Mouse (Mus musculus) left cerebral cortex, adult 11 months (tissue): Measurements from ENCODE around the gene Cyp2c23.
A peak's percentile ranks its signal among the peaks of the same experiment; 100 is the strongest.

Experiments
- DNase-seq: peaks from one replicate; pipeline ENCODE4 v3.0.0; 2022; ENCODE audit warnings: low spot score

Cyp2c23 gene

GRCm38 (mm10) chr19:44023066-44023465 is 5.9 kb downstream of the Cyp2c23 start:
- no peak for DNase-seq

GRCm38 (mm10) chr19:44021502-44021901 is 7.5 kb downstream of the Cyp2c23 start:
- DNase-seq: no peak

GRCm38 (mm10) chr19:44019739-44020138 is 9.3 kb downstream of the Cyp2c23 start:
- no peak for DNase-seq

GRCm38 (mm10) chr19:44013862-44014261 is 15.1 kb downstream of the Cyp2c23 start:
- no peak for DNase-seq

GRCm38 (mm10) chr19:44008784-44009183 is 20.2 kb downstream of the Cyp2c23 start:
- DNase-seq: no peak

GRCm38 (mm10) chr19:44007186-44007585 is 21.8 kb downstream of the Cyp2c23 start:
- no peak for DNase-seq

- no peak for DNase-seq
Observed at GRCm38 (mm10) chr19:44005025-44005424, 24.0 kb downstream of the Cyp2c23 start.

GRCm38 (mm10) chr19:44004261-44004660 is 24.7 kb downstream of the Cyp2c23 start:
- no peak for DNase-seq

- peak; percentile 39 for DNase-seq
Observed at GRCm38 (mm10) chr19:44000720-44001119, 28.3 kb downstream of the Cyp2c23 start.

GRCm38 (mm10) chr19:44000061-44000460 is 28.9 kb downstream of the Cyp2c23 start:
- DNase-seq: no peak

- DNase-seq: no peak
Observed at GRCm38 (mm10) chr19:43998802-43999527, 30.0 kb downstream of the Cyp2c23 start.

- DNase-seq: no peak
Observed at GRCm38 (mm10) chr19:43998101-43998500, 30.9 kb downstream of the Cyp2c23 start.

- DNase-seq: no peak
Observed at GRCm38 (mm10) chr19:43995427-43995826, 33.6 kb downstream of the Cyp2c23 start.

GRCm38 (mm10) chr19:43992464-43992863 is 36.5 kb downstream of the Cyp2c23 start:
- DNase-seq: no peak

GRCm38 (mm10) chr19:43990362-43990761 is 38.6 kb downstream of the Cyp2c23 start:
- DNase-seq: no peak

GRCm38 (mm10) chr19:43986069-43986794 is 42.8 kb downstream of the Cyp2c23 start, which contains the start of gene Cpn1:
Gene Cpn1 (minus strand): TSS chr19:43986556.
- no peak for DNase-seq

GRCm38 (mm10) chr19:43981992-43982391 is 47.0 kb downstream of the Cyp2c23 start:
- no peak for DNase-seq

GRCm38 (mm10) chr19:43980711-43981110 is 48.3 kb downstream of the Cyp2c23 start:
- no peak for DNase-seq

- DNase-seq: no peak
Observed at GRCm38 (mm10) chr19:43977799-43978198, 51.2 kb downstream of the Cyp2c23 start.

GRCm38 (mm10) chr19:43976661-43977060 is 52.3 kb downstream of the Cyp2c23 start:
- DNase-seq: no peak

GRCm38 (mm10) chr19:43974221-43974620 is 54.8 kb downstream of the Cyp2c23 start:
- no peak for DNase-seq

GRCm38 (mm10) chr19:43973711-43974110 is 55.3 kb downstream of the Cyp2c23 start:
- DNase-seq: no peak

- DNase-seq: no peak
Observed at GRCm38 (mm10) chr19:43972129-43972528, 56.9 kb downstream of the Cyp2c23 start.
